Mouse (Mus musculus): ENCODE results near the gene Kctd2.
"Not testable (repeated sequence)": the region's sequence is repeated elsewhere in the genome, so short reads cannot be mapped to it uniquely, and the experiment has no call there.

Gene Kctd2

GRCm38 (mm10) chr11:115419531-115420237 is at the start of gene Kctd2, which contains the start of gene Atp5h:
TSS of gene Kctd2 (plus strand) at chr11:115420128.
TSS of gene Atp5h (minus strand) at chr11:115419962.
- DNase-seq (ENCODE audit: low spot score in 2 of 2): peak; percentile 92 to 93

- no peak for DNase-seq (ENCODE audit: low spot score in 2 of 2)
Measured at GRCm38 (mm10) chr11:115370368-115370767, 49.6 kb upstream of the Kctd2 start.

GRCm38 (mm10) chr11:115371354-115371753 is 48.6 kb upstream of the Kctd2 start:
- DNase-seq (ENCODE audit: low spot score in 2 of 2): no peak

- no peak for DNase-seq (ENCODE audit: low spot score in 2 of 2)
Measured at GRCm38 (mm10) chr11:115372015-115372414, 47.9 kb upstream of the Kctd2 start.

- no peak for DNase-seq (ENCODE audit: low spot score in 2 of 2)
Measured at GRCm38 (mm10) chr11:115372737-115373136, 47.2 kb upstream of the Kctd2 start.

GRCm38 (mm10) chr11:115373805-115374694 is 45.9 kb upstream of the Kctd2 start:
- DNase-seq (ENCODE audit: low spot score in 2 of 2): peak; percentile 48 to 63

GRCm38 (mm10) chr11:115374695-115375425 is 45.1 kb upstream of the Kctd2 start:
- no peak for DNase-seq (ENCODE audit: low spot score in 2 of 2)

- DNase-seq (ENCODE audit: low spot score in 2 of 2): no peak
Measured at GRCm38 (mm10) chr11:115376722-115377121, 43.2 kb upstream of the Kctd2 start.

- DNase-seq (ENCODE audit: low spot score in 2 of 2): no peak
Measured at GRCm38 (mm10) chr11:115377254-115377653, 42.7 kb upstream of the Kctd2 start.

GRCm38 (mm10) chr11:115377854-115378253 is 42.1 kb upstream of the Kctd2 start:
- no peak for DNase-seq (ENCODE audit: low spot score in 2 of 2)

- DNase-seq (ENCODE audit: low spot score in 2 of 2): no peak
Measured at GRCm38 (mm10) chr11:115381276-115381675, 38.7 kb upstream of the Kctd2 start.

GRCm38 (mm10) chr11:115381743-115382539 is 38.0 kb upstream of the Kctd2 start, which contains the start of gene Cdr2l:
TSS of gene Cdr2l (plus strand) at chr11:115381916.
- peak; percentile 61 to 80 for DNase-seq (ENCODE audit: low spot score in 2 of 2)

- DNase-seq (ENCODE audit: low spot score in 2 of 2): no peak
Measured at GRCm38 (mm10) chr11:115382891-115383290, 37.0 kb upstream of the Kctd2 start.

- peak in 1 of 2 experiments; percentile 54 for DNase-seq (ENCODE audit: low spot score in 2 of 2)
Measured at GRCm38 (mm10) chr11:115383701-115384474, 36.0 kb upstream of the Kctd2 start.

GRCm38 (mm10) chr11:115384587-115384986 is 35.3 kb upstream of the Kctd2 start:
- no peak for DNase-seq (ENCODE audit: low spot score in 2 of 2)

- DNase-seq (ENCODE audit: low spot score in 2 of 2): not testable (repeated sequence)
Measured at GRCm38 (mm10) chr11:115386859-115387258, 33.1 kb upstream of the Kctd2 start.

GRCm38 (mm10) chr11:115391358-115391757 is 28.6 kb upstream of the Kctd2 start:
- no peak for DNase-seq (ENCODE audit: low spot score in 2 of 2)

- DNase-seq (ENCODE audit: low spot score in 2 of 2): no peak
Measured at GRCm38 (mm10) chr11:115393721-115394325, 26.1 kb upstream of the Kctd2 start.

- no peak for DNase-seq (ENCODE audit: low spot score in 2 of 2)
Measured at GRCm38 (mm10) chr11:115398085-115398484, 21.8 kb upstream of the Kctd2 start.

- no peak for DNase-seq (ENCODE audit: low spot score in 2 of 2)
Measured at GRCm38 (mm10) chr11:115400126-115400525, 19.8 kb upstream of the Kctd2 start.

Measured in frontal cortex, postnatal 14 days (tissue).